Mouse (Mus musculus): ENCODE results near the gene Ptpre. TPM values are rescaled to one million over a fixed set of nuclear protein-coding genes. Genes with fewer than 3 reads are reported as not detected.
"Not testable (repeated sequence)": the region's sequence is repeated elsewhere in the genome, so short reads cannot be mapped to it uniquely, and the experiment has no call there.

The Ptpre gene
- polyA plus RNA-seq, 1 experiment from 2014 or later: 0.77 TPM

GRCm38 (mm10) chr7:135684098-135684497, 146.8 kb downstream of the Ptpre start:
- H3K9ac ChIP-seq (ENCODE audit: low read length); H3K4me2 ChIP-seq (ENCODE audit: low read depth, low read length, severe bottlenecking); H3K4me1 ChIP-seq (replicated peaks; ENCODE audit: control insufficient read depth, insufficient read depth, low read length); H3K27ac ChIP-seq (ENCODE audit: low read depth, low read length); H3K9me3 ChIP-seq (ENCODE audit: control insufficient read depth, low read length); H3K27me3 ChIP-seq (ENCODE audit: control insufficient read depth, insufficient read depth, low read length); DNase-seq (ENCODE audit: low spot score); ATAC-seq (replicated peaks; ENCODE audit: low FRiP score); H3K4me3 ChIP-seq (ENCODE audit: low read depth, low read length); H3K36me3 ChIP-seq (ENCODE audit: control insufficient read depth, insufficient read depth, low read length): not testable (repeated sequence)
- 81% methylated on average over 4 of the region's 4 CpGs for WGBS

GRCm38 (mm10) chr7:135684938-135685337, 147.7 kb downstream of the Ptpre start:
- no peak overlapping the region for H3K4me3 ChIP-seq (ENCODE audit: low read depth, low read length)
- no peak overlapping the region for H3K27ac ChIP-seq (ENCODE audit: low read depth, low read length)
- DNase-seq (ENCODE audit: low spot score) (no peak), ATAC-seq (replicated peaks; ENCODE audit: low FRiP score) (no peak)
- no peak overlapping the region for H3K4me2 ChIP-seq (ENCODE audit: low read depth, low read length, severe bottlenecking)
- no peak overlapping the region for H3K9ac ChIP-seq (ENCODE audit: low read length)
- H3K27me3 ChIP-seq (ENCODE audit: control insufficient read depth, insufficient read depth, low read length): no peaks in the 10 kb centered on the region
- peaks cover 8% of the 10 kb centered on the region; the same call in 1 of the 2 replicates for H3K36me3 ChIP-seq (ENCODE audit: control insufficient read depth, insufficient read depth, low read length)
- H3K4me1 ChIP-seq (replicated peaks; ENCODE audit: control insufficient read depth, insufficient read depth, low read length): no peaks in the 10 kb centered on the region
- 91% methylated on average over 7 of the region's 7 CpGs for WGBS
- H3K9me3 ChIP-seq (ENCODE audit: control insufficient read depth, low read length): no peaks in the 10 kb centered on the region

- no peak overlapping the region for H3K27ac ChIP-seq (ENCODE audit: low read depth, low read length)
- H3K4me1 ChIP-seq (replicated peaks; ENCODE audit: control insufficient read depth, insufficient read depth, low read length): no peaks in the 10 kb centered on the region
Measured at GRCm38 (mm10) chr7:135689396-135689795, 152.1 kb downstream of the Ptpre start.

GRCm38 (mm10) chr7:135691941-135692340, 154.7 kb downstream of the Ptpre start:
- ATAC-seq (replicated peaks; ENCODE audit: low FRiP score) (no peak), DNase-seq (ENCODE audit: low spot score) (no peak)
- no peaks in the 10 kb centered on the region for H3K27me3 ChIP-seq (ENCODE audit: control insufficient read depth, insufficient read depth, low read length)
- no peak overlapping the region for H3K4me3 ChIP-seq (ENCODE audit: low read depth, low read length)
- H3K27ac ChIP-seq (ENCODE audit: low read depth, low read length): no peak overlapping the region
- no peaks in the 10 kb centered on the region for H3K4me1 ChIP-seq (replicated peaks; ENCODE audit: control insufficient read depth, insufficient read depth, low read length)
- no peak overlapping the region for H3K9ac ChIP-seq (ENCODE audit: low read length)
- H3K36me3 ChIP-seq (ENCODE audit: control insufficient read depth, insufficient read depth, low read length): peaks cover 37% of the 10 kb centered on the region
- H3K4me2 ChIP-seq (ENCODE audit: low read depth, low read length, severe bottlenecking): no peak overlapping the region
- H3K9me3 ChIP-seq (ENCODE audit: control insufficient read depth, low read length): no peaks in the 10 kb centered on the region
- WGBS: 93% methylated on average over 5 of the region's 5 CpGs

More at GRCm38 (mm10) chr7:135689396-135689795, 152.1 kb downstream of the Ptpre start:
- H3K27me3 ChIP-seq (ENCODE audit: control insufficient read depth, insufficient read depth, low read length): no peaks in the 10 kb centered on the region
- no peak overlapping the region for H3K4me2 ChIP-seq (ENCODE audit: low read depth, low read length, severe bottlenecking)
- WGBS: 94% methylated on average over 7 of the region's 7 CpGs
- DNase-seq (ENCODE audit: low spot score): peak; percentile 20
- ATAC-seq (replicated peaks; ENCODE audit: low FRiP score): no peak
- no peak overlapping the region for H3K4me3 ChIP-seq (ENCODE audit: low read depth, low read length)
- H3K9ac ChIP-seq (ENCODE audit: low read length): no peak overlapping the region
- H3K36me3 ChIP-seq (ENCODE audit: control insufficient read depth, insufficient read depth, low read length): peaks cover 22% of the 10 kb centered on the region; the same call in 1 of the 2 replicates
- H3K9me3 ChIP-seq (ENCODE audit: control insufficient read depth, low read length): no peaks in the 10 kb centered on the region

GRCm38 (mm10) chr7:135694130-135694529, 156.8 kb downstream of the Ptpre start:
- Histone ChIP-seq H3K4me1 (replicated peaks; ENCODE audit: control insufficient read depth, insufficient read depth, low read length) (no peaks in the 10 kb centered on the region), H3K27me3 (ENCODE audit: control insufficient read depth, insufficient read depth, low read length) (no peaks in the 10 kb centered on the region), H3K9me3 (ENCODE audit: control insufficient read depth, low read length) (no peaks in the 10 kb centered on the region), H3K4me3 (ENCODE audit: low read depth, low read length) (no peak overlapping the region), H3K4me2 (ENCODE audit: low read depth, low read length, severe bottlenecking) (no peak overlapping the region), H3K27ac (ENCODE audit: low read depth, low read length) (no peak overlapping the region), H3K36me3 (ENCODE audit: control insufficient read depth, insufficient read depth, low read length) (peaks cover 30% of the 10 kb centered on the region), H3K9ac (ENCODE audit: low read length) (no peak overlapping the region)
- WGBS: 92% methylated on average over 4 of the region's 4 CpGs
- no peak for ATAC-seq (replicated peaks; ENCODE audit: low FRiP score)
- DNase-seq (ENCODE audit: low spot score): peak; percentile 4

GRCm38 (mm10) chr7:135694796-135695195, 157.5 kb downstream of the Ptpre start:
- H3K27ac ChIP-seq (ENCODE audit: low read depth, low read length): no peak overlapping the region
- ATAC-seq (replicated peaks; ENCODE audit: low FRiP score) (no peak), DNase-seq (ENCODE audit: low spot score) (peak; percentile 24)
- no peak overlapping the region for H3K4me2 ChIP-seq (ENCODE audit: low read depth, low read length, severe bottlenecking)
- H3K4me3 ChIP-seq (ENCODE audit: low read depth, low read length): no peak overlapping the region
- WGBS: 93% methylated on average over 5 of the region's 5 CpGs
- no peaks in the 10 kb centered on the region for H3K27me3 ChIP-seq (ENCODE audit: control insufficient read depth, insufficient read depth, low read length)
- peaks cover 30% of the 10 kb centered on the region for H3K36me3 ChIP-seq (ENCODE audit: control insufficient read depth, insufficient read depth, low read length)
- H3K9ac ChIP-seq (ENCODE audit: low read length): no peak overlapping the region
- no peaks in the 10 kb centered on the region for H3K9me3 ChIP-seq (ENCODE audit: control insufficient read depth, low read length)
- no peaks in the 10 kb centered on the region for H3K4me1 ChIP-seq (replicated peaks; ENCODE audit: control insufficient read depth, insufficient read depth, low read length)

GRCm38 (mm10) chr7:135696127-135696526, 158.8 kb downstream of the Ptpre start:
- Histone ChIP-seq H3K4me3 (ENCODE audit: low read depth, low read length) (no peak overlapping the region), H3K4me1 (replicated peaks; ENCODE audit: control insufficient read depth, insufficient read depth, low read length) (no peaks in the 10 kb centered on the region), H3K27me3 (ENCODE audit: control insufficient read depth, insufficient read depth, low read length) (no peaks in the 10 kb centered on the region), H3K9ac (ENCODE audit: low read length) (no peak overlapping the region), H3K4me2 (ENCODE audit: low read depth, low read length, severe bottlenecking) (no peak overlapping the region), H3K9me3 (ENCODE audit: control insufficient read depth, low read length) (no peaks in the 10 kb centered on the region), H3K36me3 (ENCODE audit: control insufficient read depth, insufficient read depth, low read length) (peaks cover 34% of the 10 kb centered on the region), H3K27ac (ENCODE audit: low read depth, low read length) (no peak overlapping the region)
- WGBS: 93% methylated on average over 4 of the region's 4 CpGs
- DNase-seq (ENCODE audit: low spot score) (no peak), ATAC-seq (replicated peaks; ENCODE audit: low FRiP score) (no peak)

GRCm38 (mm10) chr7:135697021-135697740, 159.9 kb downstream of the Ptpre start:
- H3K4me2 ChIP-seq (ENCODE audit: low read depth, low read length, severe bottlenecking); H3K9me3 ChIP-seq (ENCODE audit: control insufficient read depth, low read length); H3K27ac ChIP-seq (ENCODE audit: low read depth, low read length); H3K27me3 ChIP-seq (ENCODE audit: control insufficient read depth, insufficient read depth, low read length); ATAC-seq (replicated peaks; ENCODE audit: low FRiP score); H3K4me3 ChIP-seq (ENCODE audit: low read depth, low read length); H3K4me1 ChIP-seq (replicated peaks; ENCODE audit: control insufficient read depth, insufficient read depth, low read length); H3K9ac ChIP-seq (ENCODE audit: low read length); DNase-seq (ENCODE audit: low spot score): not testable (repeated sequence)
- WGBS: 93% methylated on average over 5 of the region's 5 CpGs
- peaks cover 29% of the 10 kb centered on the region for H3K36me3 ChIP-seq (ENCODE audit: control insufficient read depth, insufficient read depth, low read length)

- no peaks in the 10 kb centered on the region for H3K27me3 ChIP-seq (ENCODE audit: control insufficient read depth, insufficient read depth, low read length)
- no peak overlapping the region for H3K9ac ChIP-seq (ENCODE audit: low read length)
- H3K4me3 ChIP-seq (ENCODE audit: low read depth, low read length): no peak overlapping the region
- no peaks in the 10 kb centered on the region for H3K9me3 ChIP-seq (ENCODE audit: control insufficient read depth, low read length)
- no peak for DNase-seq (ENCODE audit: low spot score)
- H3K27ac ChIP-seq (ENCODE audit: low read depth, low read length): no peak overlapping the region
- no peak overlapping the region for H3K4me2 ChIP-seq (ENCODE audit: low read depth, low read length, severe bottlenecking)
- WGBS: 100% methylated on average over 2 of the region's 2 CpGs
- no peak for ATAC-seq (replicated peaks; ENCODE audit: low FRiP score)
- peaks cover 31% of the 10 kb centered on the region for H3K36me3 ChIP-seq (ENCODE audit: control insufficient read depth, insufficient read depth, low read length)
- H3K4me1 ChIP-seq (replicated peaks; ENCODE audit: control insufficient read depth, insufficient read depth, low read length): no peaks in the 10 kb centered on the region
Measured at GRCm38 (mm10) chr7:135698362-135698761, 161.1 kb downstream of the Ptpre start.

All from forebrain, embryonic 11.5 days (tissue).